In genomic region chr13:56115386-56115785, GRCm38 (mm10) we compare ENCODE assay signal across 10 mouse cellular contexts. TPM values are rescaled to one million over a fixed set of nuclear protein-coding genes. Genes with fewer than 3 reads are reported as not detected.
DNase-seq lines count a peak whose midpoint lies in the region; ATAC-seq and TF ChIP-seq lines count a peak whose summit lies in the region.
"Had no signal": no experiment of that assay in that cellular context is flagged by ENCODE, and none has a peak within 500 bp of the region (broad histone marks: within the 10 kb centered on the region; RNA-seq: fewer than 3 reads in every experiment).

No protein-coding gene starts in this region.

- H3K4me3 ChIP-seq in heart, adult 2 months: no peak overlapping the region
- no peak overlapping the region for H3K4me3 ChIP-seq in kidney, embryonic 15.5 days (replicated peaks)
- no peak overlapping the region for H3K4me3 ChIP-seq in neural tube, embryonic 14.5 days (ENCODE audit: low read depth, low read length)
- H3K4me3 ChIP-seq: erythroblast, embryonic 14.5 days had no signal

- DNase-seq in kidney, adult 11 months: peak; percentile 35
- no peak for DNase-seq in kidney, adult 8-10 months
- DNase-seq in heart, adult 2 months: peak in 1 of 2 experiments; percentile 71
- no peak for DNase-seq in B cell, adult 2 months
- no peak for DNase-seq in left cerebral cortex, postnatal 10 days (ENCODE audit: extremely low spot score in 1 of 2, low spot score in 2 of 2)
- no peak for DNase-seq in cerebellum, adult 9-10 months

- no peak overlapping the region for H3K9ac ChIP-seq in heart, adult 2 months (ENCODE audit: low read depth, low read length)
- no peak overlapping the region for H3K9ac ChIP-seq in kidney, embryonic 15.5 days
- H3K9ac ChIP-seq in neural tube, embryonic 14.5 days (replicated peaks; ENCODE audit: low read depth, low read length): no peak overlapping the region

- peaks cover 3% of the 10 kb centered on the region for H3K79me2 ChIP-seq in heart, adult 2 months (replicated peaks; ENCODE audit: control insufficient read depth, insufficient read depth, low read length)

- WGBS in heart, adult 2 months: 17% methylated on average over 9 of the region's 9 CpGs
- WGBS in kidney, embryonic 15.5 days: 28% methylated on average over 9 of the region's 9 CpGs
- WGBS in neural tube, embryonic 14.5 days: 53% methylated on average over 9 of the region's 9 CpGs

- TF ChIP-seq EP300 in heart, adult 2 months (IDR thresholded peaks at IDR 0.05; ENCODE audit: insufficient read depth, low read depth, low read length): peak; percentile 59; the same call in 1 of the 2 replicates

- intact Hi-C loops in heart, adult 2 months (cut with DNase I): loop anchor here (2.0 kb wide), 1 partner anchor 17 kb away; no protein-coding TSS in a partner anchor
- intact Hi-C loops in left cerebral cortex, postnatal 10 days (cut with DNase I): no loop called here

- H3K36me3 ChIP-seq in heart, adult 2 months (ENCODE audit: control insufficient read depth, insufficient read depth, low read length): peaks cover 11% of the 10 kb centered on the region; the same call in 1 of the 2 replicates
- H3K36me3 ChIP-seq in kidney, embryonic 15.5 days: peaks cover 41% of the 10 kb centered on the region
- peaks cover 4% of the 10 kb centered on the region; the same call in 1 of the 2 replicates for H3K36me3 ChIP-seq in neural tube, embryonic 14.5 days (ENCODE audit: control insufficient read depth, insufficient read depth, low read length)

- no peak for TF ChIP-seq CTCF in heart, adult 2 months (IDR thresholded peaks at IDR 0.05)

- no peak overlapping the region for H3K4me2 ChIP-seq in kidney, embryonic 15.5 days
- no peak overlapping the region for H3K4me2 ChIP-seq in neural tube, embryonic 14.5 days (ENCODE audit: low read depth, low read length)

- H3K4me1 ChIP-seq in heart, adult 2 months (ENCODE audit: control insufficient read depth, insufficient read depth, low read length): peaks cover 36% of the 10 kb centered on the region
- peaks cover 87% of the 10 kb centered on the region for H3K4me1 ChIP-seq in kidney, embryonic 15.5 days
- H3K4me1 ChIP-seq in neural tube, embryonic 14.5 days (ENCODE audit: control insufficient read depth, insufficient read depth, low read length): peaks cover 27% of the 10 kb centered on the region; the same call in 1 of the 2 replicates

- H3K9me3 ChIP-seq in kidney, embryonic 15.5 days (replicated peaks): no peaks in the 10 kb centered on the region
- no peaks in the 10 kb centered on the region for H3K9me3 ChIP-seq in neural tube, embryonic 14.5 days (ENCODE audit: control insufficient read depth, low read length)
- H3K9me3 ChIP-seq: G1E had no signal

- H3K27ac ChIP-seq in heart, adult 2 months: peak overlapping the region; percentile 73
- H3K27ac ChIP-seq in kidney, embryonic 15.5 days: peak overlapping the region; percentile 83
- H3K27ac ChIP-seq in neural tube, embryonic 14.5 days (ENCODE audit: low read depth, low read length): peak overlapping the region; percentile 45; the same call in 1 of the 2 replicates

- no peaks in the 10 kb centered on the region for H3K27me3 ChIP-seq in heart, adult 2 months (ENCODE audit: control insufficient read depth, insufficient read depth, low read length)
- no peaks in the 10 kb centered on the region for H3K27me3 ChIP-seq in kidney, embryonic 15.5 days
- no peaks in the 10 kb centered on the region for H3K27me3 ChIP-seq in neural tube, embryonic 14.5 days (ENCODE audit: control insufficient read depth, insufficient read depth, low read length)

- TF ChIP-seq POLR2A in heart, adult 2 months (IDR thresholded peaks at IDR 0.05; ENCODE audit: insufficient read depth, low read depth, low read length): no peak

- ATAC-seq in kidney, embryonic 15.5 days (replicated peaks; ENCODE audit: low FRiP score): 0 out of 2 replicates have a peak, but pooled peaks have one; percentile 26
- ATAC-seq in neural tube, embryonic 14.5 days (ENCODE audit: low read depth): no peak

RNA-seq across cellular contexts. Expression of gene H2afy, which starts 20.8 kb away (rescaled TPM):
- 10 to 100 TPM; 43.3 to 49.6 TPM for total RNA-seq in heart, adult 2 months (2021)
- polyA plus RNA-seq in heart, adult 2 months (2012; rRNA removed): 34.9 and 39.4 TPM in 2 replicates
- 395 and 406 TPM in 2 replicates for polyA plus RNA-seq in kidney, embryonic 15.5 days (2015; fragmentation: Nextera tagmentation; extraction: Ambion mirVana)
- polyA plus RNA-seq in neural tube, embryonic 14.5 days (2014; fragmentation: Nextera tagmentation; extraction: Ambion mirVana): 273 and 328 TPM in 2 replicates
- total RNA-seq in left cerebral cortex, postnatal 10 days (2021): 10 to 100 TPM; 86.3 to 92.1 TPM
